Mouse (Mus musculus) intestine, embryonic 16.5 days (tissue): ENCODE results near the gene Tbx5. TPM values are rescaled to one million over a fixed set of nuclear protein-coding genes. Genes with fewer than 3 reads are reported as not detected.
"Not testable (repeated sequence)": the region's sequence is repeated elsewhere in the genome, so short reads cannot be mapped to it uniquely, and the experiment has no call there.

ENCODE experiments used
- ATAC-seq: fragments of 200-750 bp; cut with Nextera tagmentation; 2 replicates; pipeline ENCODE4 v1.8.0; 2017; ENCODE audit warnings: moderate TSS enrichment, moderate library complexity
- H3K27ac ChIP-seq: fragments of 300-500 bp; sonication (generic); 2 replicates; pipeline ENCODE4 v1.5.1; 2014; ENCODE audit warnings: mild to moderate bottlenecking, low read length
- H3K27me3 ChIP-seq: fragments of 300-500 bp; sonication (generic); replicated peaks from 2 replicates; pipeline ENCODE4 v1.6.1; 2014; ENCODE audit warnings: low read length, control low read depth, mixed read lengths; ENCODE audit not compliant: control insufficient read depth, insufficient read depth
- H3K36me3 ChIP-seq: fragments of 300-500 bp; sonication (generic); 2 replicates; pipeline ENCODE4 v1.6.1; 2014; ENCODE audit warnings: low read length, control low read depth; ENCODE audit not compliant: control insufficient read depth, insufficient read depth
- H3K4me1 ChIP-seq: fragments of 300-500 bp; sonication (generic); 2 replicates; pipeline ENCODE4 v1.6.1; 2014; ENCODE audit warnings: low read length, control low read depth, mixed read lengths; ENCODE audit not compliant: control insufficient read depth, insufficient read depth
- H3K4me2 ChIP-seq: fragments of 300-500 bp; sonication (generic); 2 replicates; pipeline ENCODE4 v1.6.1; 2014; ENCODE audit warnings: low read depth, low read length, control low read depth
- H3K4me3 ChIP-seq: fragments of 300-500 bp; sonication (generic); 2 replicates; pipeline ENCODE4 v1.5.1; 2014; ENCODE audit warnings: mild to moderate bottlenecking, low read length
- H3K9ac ChIP-seq: fragments of 300-500 bp; sonication (generic); 2 replicates; pipeline ENCODE4 v1.6.1; 2014; ENCODE audit warnings: low read depth, low read length
- H3K9me3 ChIP-seq: fragments of 300-500 bp; sonication (generic); 2 replicates; pipeline ENCODE4 v1.6.1; 2016; ENCODE audit warnings: low read length, control low read depth; ENCODE audit not compliant: control insufficient read depth
- WGBS: fragments of 180-500 bp; shearing (Covaris S2); extraction: QIAGEN DNeasy Blood & Tissue Kit; methylation state at CpG from one replicate; pipeline ENCODE4 v1.1.7; 2014; 5-methylcytosine and 5-hydroxymethylcytosine counted together
- polyA plus RNA-seq: library from polyadenylated mRNA; unstranded; fragments of >200 nt; fragmentation: Nextera tagmentation; extraction: Ambion mirVana; gene quantifications from 2 replicates; pipeline ENCODE4 v1.2.1, GENCODE M21; 2015

The Tbx5 gene
- polyA plus RNA-seq, 1 experiment from 2014 or later = not detected

DNA sequence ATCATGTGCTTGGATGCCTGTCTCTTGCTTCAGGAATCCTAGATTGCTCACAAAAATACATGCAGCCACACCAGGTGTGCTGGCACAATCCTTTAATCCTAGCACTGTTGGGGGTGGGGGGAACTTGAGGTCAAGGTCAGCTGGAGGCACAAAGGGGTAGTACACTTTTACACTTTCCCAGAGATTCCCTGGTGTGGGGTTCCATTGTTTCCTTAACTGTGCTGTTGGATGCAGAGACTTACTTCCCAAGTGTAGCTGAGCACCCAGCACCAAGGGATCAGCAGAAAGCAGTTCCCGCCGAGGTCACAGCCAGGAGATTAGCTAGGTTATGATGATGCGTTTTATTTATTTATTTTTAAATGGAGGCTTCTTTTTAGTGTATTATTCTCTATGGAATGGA lies 60.6 kb downstream of the Tbx5 start:
- no peaks in the 10 kb centered on the region for H3K27me3 ChIP-seq
- no peak overlapping the region for H3K4me3 ChIP-seq
- no peaks in the 10 kb centered on the region for H3K4me1 ChIP-seq
- no peak overlapping the region for H3K4me2 ChIP-seq
- H3K27ac ChIP-seq = no peak overlapping the region
- no peak for ATAC-seq
- no peaks in the 10 kb centered on the region for H3K9me3 ChIP-seq
- WGBS = 71% methylated on average over 3 of the region's 3 CpGs
- no peak overlapping the region for H3K9ac ChIP-seq
- no peaks in the 10 kb centered on the region for H3K36me3 ChIP-seq

DNA sequence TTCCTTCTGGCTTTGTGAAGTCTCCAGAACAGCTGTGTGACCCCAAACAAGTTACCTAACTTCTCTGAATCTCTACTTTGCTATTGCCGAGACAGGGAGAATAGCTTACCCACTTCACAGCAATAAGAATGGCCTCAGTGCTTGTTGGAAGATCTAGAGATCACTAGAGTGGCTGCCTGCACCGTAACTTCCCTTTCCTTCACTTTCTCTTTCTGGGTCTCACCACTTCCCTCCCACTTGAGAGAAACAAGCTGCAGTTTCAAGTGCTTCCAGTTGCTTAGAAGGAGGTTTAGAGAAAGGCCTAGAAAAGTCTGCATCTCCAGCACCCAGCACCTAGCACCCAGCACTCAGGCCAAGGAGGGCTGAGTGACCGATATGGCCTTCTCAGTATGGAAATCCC lies 64.1 kb downstream of the Tbx5 start:
- no peaks in the 10 kb centered on the region for H3K4me1 ChIP-seq
- no peak overlapping the region for H3K4me3 ChIP-seq
- no peak overlapping the region for H3K4me2 ChIP-seq
- no peaks in the 10 kb centered on the region for H3K36me3 ChIP-seq
- no peak for ATAC-seq
- H3K27ac ChIP-seq = no peak overlapping the region
- H3K27me3 ChIP-seq = no peaks in the 10 kb centered on the region
- WGBS = 60% methylated on average over 3 of the region's 3 CpGs
- no peak overlapping the region for H3K9ac ChIP-seq
- H3K9me3 ChIP-seq = no peaks in the 10 kb centered on the region

DNA sequence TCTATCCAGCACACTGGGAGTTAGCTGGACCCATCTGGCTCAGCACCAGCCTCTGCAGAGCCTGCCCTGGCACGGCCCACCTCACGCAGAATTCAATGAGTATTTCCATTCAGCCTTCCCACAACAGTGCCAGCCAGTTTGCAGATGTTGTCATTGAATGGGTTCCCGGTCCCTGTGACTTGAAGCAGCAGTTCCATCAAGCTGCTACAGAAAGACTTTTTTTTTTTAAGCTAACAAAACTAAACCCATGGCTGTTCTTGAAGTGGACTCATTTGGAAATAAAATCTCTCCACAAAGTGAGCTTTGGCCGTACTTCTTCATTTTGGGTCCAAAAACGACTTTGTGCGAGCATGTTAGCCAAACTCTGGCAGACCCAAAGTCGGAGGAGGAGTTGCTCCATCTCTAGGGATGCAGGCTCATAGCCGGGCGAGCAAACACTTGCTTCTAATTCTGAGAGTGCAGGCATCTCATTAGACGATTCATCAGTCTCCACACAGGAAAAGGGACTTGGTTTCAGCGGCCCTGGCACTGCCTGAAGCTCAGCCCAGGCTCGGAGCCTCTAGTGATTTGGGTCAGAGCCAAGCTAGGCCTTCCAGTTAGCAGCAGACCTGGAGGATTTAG lies 84.2 kb downstream of the Tbx5 start:
- no peaks in the 10 kb centered on the region; the same call in 1 of the 2 replicates for H3K27me3 ChIP-seq
- WGBS = 72% methylated on average over 12 of the region's 12 CpGs
- H3K9me3 ChIP-seq = no peaks in the 10 kb centered on the region
- no peak overlapping the region for H3K4me3 ChIP-seq
- no peak for ATAC-seq
- no peak overlapping the region for H3K9ac ChIP-seq
- H3K27ac ChIP-seq = no peak overlapping the region
- no peak overlapping the region for H3K4me2 ChIP-seq
- no peaks in the 10 kb centered on the region for H3K36me3 ChIP-seq
- H3K4me1 ChIP-seq = no peaks in the 10 kb centered on the region

DNA sequence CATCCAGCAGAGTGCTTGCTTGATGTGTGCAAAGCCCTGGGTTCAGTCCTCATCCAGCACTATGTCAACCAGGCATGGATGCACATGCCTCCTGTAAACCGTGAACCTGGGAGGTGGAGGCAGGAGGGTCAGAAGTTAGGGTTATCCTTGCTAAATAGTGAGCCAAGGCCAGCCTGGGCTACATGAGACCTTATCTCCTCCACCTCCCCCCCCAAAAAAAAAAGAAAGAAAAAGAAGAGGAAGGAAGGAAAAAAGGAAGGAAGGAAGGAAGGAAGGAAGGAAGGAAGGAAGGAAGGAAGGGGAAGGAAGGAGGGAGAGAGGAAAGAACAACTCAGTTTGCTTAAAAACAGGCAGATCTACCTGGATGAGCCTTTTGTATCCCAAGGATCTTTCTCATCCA lies 85.9 kb downstream of the Tbx5 start:
- not testable (repeated sequence) for ATAC-seq, H3K9ac ChIP-seq, H3K27me3 ChIP-seq, H3K4me3 ChIP-seq, H3K27ac ChIP-seq, H3K4me2 ChIP-seq, H3K9me3 ChIP-seq, H3K4me1 ChIP-seq, H3K36me3 ChIP-seq
- WGBS = 91% methylated on average over 1 of the region's 1 CpGs

DNA sequence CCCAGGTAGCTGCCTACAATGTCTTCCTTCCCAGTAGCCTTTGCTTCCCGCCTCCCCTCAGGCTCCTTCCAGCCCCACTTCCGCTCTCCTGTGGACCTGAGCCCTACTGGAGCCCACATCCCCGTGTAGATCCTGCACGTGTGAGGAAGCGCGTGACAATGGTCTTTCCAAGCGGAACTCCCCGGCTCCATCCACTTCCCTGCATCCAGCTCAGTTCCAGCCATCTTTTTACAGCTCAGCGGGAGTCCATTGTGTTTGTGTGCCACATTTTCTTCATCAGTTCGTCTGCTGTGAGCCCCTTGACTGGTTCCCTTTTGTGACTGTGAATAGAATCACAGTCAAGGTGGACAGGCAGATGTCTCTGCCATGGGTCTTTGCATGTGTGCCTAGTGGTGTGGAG lies 88.5 kb downstream of the Tbx5 start:
- H3K36me3 ChIP-seq = no peaks in the 10 kb centered on the region
- WGBS = 77% methylated on average over 10 of the region's 10 CpGs
- no peak overlapping the region for H3K4me3 ChIP-seq
- no peak overlapping the region for H3K4me2 ChIP-seq
- no peak overlapping the region for H3K9ac ChIP-seq
- H3K27me3 ChIP-seq = no peaks in the 10 kb centered on the region; the same call in 1 of the 2 replicates
- no peak overlapping the region for H3K27ac ChIP-seq
- no peak for ATAC-seq
- H3K4me1 ChIP-seq = no peaks in the 10 kb centered on the region
- no peaks in the 10 kb centered on the region for H3K9me3 ChIP-seq

DNA sequence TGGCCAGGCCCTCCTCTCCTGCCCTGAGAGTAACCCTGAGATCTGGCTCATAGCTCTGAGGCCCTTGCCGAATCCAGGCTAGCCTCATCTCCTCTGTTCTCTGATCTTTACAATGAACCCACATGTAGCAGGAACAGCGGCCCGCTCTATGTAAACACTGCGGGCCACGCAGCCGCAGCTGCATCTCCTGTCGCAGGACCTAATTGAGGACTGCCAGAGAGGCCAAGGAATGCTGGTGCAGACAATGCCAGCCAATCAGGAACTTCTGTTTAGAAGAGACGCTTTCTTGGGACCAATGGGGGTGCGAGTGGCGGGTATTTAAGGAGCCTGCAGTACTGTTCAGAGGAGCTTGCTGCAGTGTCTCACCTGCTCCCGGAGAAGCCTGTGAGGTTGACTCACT lies 89.8 kb downstream of the Tbx5 start:
- Histone ChIP-seq H3K4me1 (no peaks in the 10 kb centered on the region), H3K27ac (no peak overlapping the region), H3K4me2 (no peak overlapping the region), H3K9me3 (no peaks in the 10 kb centered on the region), H3K27me3 (no peaks in the 10 kb centered on the region; the same call in 1 of the 2 replicates), H3K36me3 (no peaks in the 10 kb centered on the region), H3K9ac (no peak overlapping the region), H3K4me3 (no peak overlapping the region)
- no peak for ATAC-seq
- 13% methylated on average over 11 of the region's 11 CpGs for WGBS

Other genes with a start within 250 kb of the Tbx5 start
- 37.5 and 44.6 TPM in 2 replicates for gene Tbx3, start 162.0 kb upstream of the Tbx5 start, polyA plus RNA-seq